Mouse (Mus musculus): Measurements from ENCODE around the gene Snrk. TPM values are rescaled to one million over a fixed set of nuclear protein-coding genes. Genes with fewer than 3 reads are reported as not detected.
"Not testable (repeated sequence)": the region's sequence is repeated elsewhere in the genome, so short reads cannot be mapped to it uniquely, and the experiment has no call there.

Gene Snrk
- total RNA-seq, 2 experiments from 2014 or later, result 105 to 113 TPM

- no peak for DNase-seq
These were observed 27.7 kb downstream of the Snrk start for GRCm38 (mm10) chr9:122144776-122145175.

GRCm38 (mm10) chr9:122145677-122146076 lies 28.6 kb downstream of the Snrk start:
- DNase-seq, result no peak

DNA sequence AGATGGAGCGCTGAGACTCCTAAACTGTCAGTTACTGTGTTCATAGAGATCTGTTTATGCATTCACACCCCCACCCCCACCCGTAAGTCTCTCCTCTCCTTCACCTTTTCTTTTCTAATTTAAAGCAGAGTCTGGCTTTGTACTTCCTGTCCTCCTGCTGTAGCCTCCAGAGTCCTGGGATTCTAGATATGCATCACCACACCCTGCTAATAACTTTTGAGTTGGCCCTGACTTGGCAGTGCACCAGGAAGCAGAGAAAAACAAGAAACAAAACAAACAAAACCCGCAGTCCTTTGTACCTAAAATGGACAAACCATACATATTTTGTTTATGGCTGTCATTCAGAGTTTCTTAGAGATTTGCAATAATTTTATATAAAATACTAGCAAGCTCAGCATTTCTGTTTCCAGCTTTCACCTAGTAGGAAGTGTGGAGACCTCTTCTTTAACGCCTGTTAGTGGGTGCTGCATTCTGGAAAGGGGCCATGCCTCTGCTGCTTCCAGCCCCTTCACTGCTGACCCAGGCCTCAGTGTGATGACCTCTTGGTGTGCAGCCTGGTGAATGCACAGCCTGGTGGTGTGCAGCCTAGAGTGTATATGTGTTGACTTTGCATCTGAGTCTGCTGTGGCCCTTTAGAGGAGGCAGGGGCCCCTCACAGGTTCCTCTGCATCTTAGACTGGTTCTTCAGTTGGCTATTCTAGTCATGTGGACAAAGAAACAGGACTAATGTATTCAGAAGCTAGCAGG lies 29.2 kb downstream of the Snrk start:
- no peak for DNase-seq

DNA sequence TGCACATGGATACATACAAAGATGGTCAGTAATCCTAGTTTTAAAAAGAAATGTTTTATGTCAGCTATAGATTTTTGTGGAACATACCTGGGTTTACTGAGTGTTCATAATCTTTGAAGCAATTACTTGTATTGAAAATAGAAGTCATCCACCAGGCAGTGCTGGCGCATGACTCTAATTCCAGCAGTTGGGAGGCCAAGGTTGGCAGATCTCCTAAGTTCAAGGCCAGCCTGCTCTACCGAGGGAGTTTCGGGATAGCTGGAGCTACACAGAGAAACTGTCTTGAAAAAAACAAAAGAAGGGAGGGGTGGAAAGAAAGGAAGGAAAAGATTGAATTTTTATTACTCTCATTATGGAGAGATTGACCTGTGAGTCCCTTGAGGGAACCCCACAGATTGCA lies 31.3 kb downstream of the Snrk start:
- DNase-seq, result no peak

DNA sequence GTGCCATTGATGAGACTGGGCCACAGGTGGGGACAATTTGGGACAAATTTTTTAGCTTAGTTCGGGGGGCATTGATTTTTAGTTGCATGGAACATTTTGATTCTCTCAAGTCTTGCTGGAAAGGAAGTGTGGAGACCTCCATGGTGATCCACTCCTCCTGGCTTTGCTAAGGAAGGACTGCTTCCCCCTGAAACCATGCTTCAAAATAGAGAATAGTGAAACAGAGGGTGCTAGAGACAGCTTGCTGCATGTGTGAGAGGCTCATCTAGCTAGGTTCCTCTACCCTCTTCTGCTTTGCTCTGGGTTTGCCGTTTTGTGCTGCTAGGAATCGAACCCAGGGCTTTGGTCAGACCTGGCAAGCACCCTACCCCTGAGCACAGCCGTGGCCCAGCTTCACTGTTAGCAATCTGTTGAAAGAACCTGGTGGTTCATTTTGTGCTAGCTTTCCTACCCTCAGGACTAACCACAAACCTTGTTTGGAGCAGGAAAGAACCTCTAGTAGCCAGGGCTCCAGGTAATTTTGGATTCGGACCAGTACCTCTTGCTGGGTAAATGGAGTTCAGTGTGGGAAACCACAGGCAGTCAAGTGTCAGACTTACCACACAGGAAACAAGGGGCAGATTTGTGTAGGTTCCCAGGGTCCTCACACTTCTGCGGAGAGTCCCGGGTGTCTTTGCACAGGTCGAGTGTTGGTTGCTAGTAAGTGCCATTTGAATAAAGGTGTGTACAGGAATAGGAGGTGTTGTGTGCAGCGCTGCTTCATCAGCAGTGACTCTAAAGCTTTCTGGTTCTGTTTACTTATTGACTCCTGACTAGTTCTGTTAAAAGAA lies 33.1 kb downstream of the Snrk start:
- DNase-seq, result no peak

DNA sequence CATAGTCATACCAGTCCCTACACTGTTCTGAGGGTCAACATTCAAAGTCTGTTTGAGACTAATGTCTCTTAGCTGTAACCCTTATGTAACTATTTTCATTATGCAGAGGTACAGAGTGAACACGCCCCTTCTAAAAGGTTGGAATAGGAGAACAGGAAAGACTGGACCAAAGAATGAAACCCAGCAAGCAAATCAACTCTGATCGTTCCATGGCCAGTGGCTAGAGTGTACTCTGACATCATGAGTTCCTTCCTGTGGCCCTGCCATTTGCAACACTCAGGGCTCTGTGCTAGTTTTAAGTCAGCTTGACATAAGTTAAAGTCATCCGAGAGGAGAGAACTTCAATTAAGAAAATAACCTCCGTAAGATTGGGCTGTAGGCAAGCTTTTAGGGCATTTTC lies 35.0 kb downstream of the Snrk start:
- no peak for DNase-seq

DNA sequence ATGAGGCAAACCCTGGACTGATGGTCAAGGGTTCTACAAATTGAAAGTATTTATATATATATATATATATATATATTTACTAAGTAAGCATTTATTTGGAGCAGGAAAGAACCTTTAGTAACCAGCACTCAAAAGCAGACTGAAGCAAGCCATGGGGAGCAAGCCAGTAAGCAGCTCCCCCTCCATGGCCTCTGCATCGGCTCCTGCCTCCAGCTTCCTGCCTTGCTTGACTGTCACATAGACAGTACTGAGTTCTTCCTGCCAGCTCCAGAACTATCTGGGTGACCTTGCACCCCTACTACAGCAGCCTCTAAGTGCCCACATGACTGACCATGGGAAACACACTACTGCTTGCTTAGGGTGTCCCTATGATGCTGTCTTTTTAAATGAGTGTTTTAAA lies 35.4 kb downstream of the Snrk start:
- no peak for DNase-seq

DNA sequence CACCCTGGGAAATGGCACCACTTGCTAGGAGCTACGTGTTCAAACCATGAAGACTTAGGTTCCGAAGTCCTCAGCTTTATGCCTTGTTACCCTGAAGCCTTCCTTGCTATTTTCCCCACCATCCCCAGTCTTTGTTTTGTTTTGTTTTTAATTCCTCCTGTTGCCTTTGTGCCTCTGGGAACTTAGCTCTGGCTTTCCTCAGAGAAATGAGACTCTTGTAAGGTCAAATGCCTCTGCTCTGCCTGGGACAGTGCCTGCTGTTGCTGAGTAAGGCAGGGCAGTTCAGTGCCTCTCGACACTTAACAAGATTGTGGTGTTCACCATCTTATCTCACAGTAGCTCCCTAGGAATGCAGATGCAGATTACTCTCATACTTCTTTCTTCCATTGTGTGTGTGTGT lies 36.4 kb downstream of the Snrk start:
- no peak for DNase-seq

DNA sequence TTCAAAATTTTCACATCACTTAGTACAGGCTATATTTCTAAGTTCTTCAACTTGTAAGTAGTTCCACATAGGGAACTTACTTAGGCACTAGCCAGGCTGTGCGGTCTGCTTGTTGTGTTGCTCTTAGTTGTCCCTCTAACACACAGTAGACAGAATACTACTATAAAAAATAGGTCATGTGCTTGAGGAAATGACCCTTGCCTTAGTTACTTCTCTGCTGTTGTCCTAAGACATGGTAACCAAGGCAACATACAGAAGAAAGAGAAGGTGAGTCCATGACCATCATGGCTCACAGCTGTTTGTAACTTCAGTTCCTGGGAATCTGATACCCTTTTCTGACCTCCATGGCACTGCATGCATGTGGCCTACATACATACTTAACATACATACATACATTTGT lies 38.1 kb downstream of the Snrk start:
- no peak for DNase-seq

DNA sequence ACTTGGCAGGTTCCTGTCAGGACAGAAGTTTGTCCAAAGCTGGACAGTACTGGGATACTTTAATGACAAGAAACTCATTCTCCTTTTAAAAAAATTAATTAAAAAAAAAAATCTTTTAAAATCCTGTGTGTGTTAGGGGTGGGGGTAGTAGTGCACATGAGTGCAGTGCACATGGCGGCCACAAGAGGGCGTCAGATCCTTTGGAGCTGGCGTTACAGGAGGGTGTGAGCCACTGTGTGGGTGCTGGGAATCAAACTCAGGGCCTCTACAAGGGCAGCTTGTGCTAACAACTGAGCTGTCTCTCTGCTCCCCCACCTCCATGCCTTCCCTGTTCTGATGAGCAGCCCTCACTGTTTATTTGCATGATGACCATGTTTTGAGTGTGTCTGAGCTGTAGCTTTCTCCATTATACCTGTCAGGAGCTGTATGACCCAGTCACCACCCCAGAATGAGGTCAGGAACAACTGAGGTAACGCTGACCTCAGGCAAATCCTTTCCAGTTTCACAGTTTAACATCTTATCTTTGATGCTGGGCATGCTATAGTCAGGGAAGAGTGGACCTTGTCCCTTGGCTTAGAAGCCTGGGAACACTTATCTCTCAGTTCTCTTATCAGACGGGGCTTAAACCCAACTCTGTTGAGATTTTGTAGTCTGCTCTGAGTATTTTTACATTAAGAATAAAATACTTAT lies 39.5 kb downstream of the Snrk start:
- no peak for DNase-seq

- no peak for DNase-seq
These were observed 40.0 kb downstream of the Snrk start for GRCm38 (mm10) chr9:122157079-122157441.

- no peak for DNase-seq
These were observed 47.5 kb downstream of the Snrk start for GRCm38 (mm10) chr9:122164535-122164934.

DNA sequence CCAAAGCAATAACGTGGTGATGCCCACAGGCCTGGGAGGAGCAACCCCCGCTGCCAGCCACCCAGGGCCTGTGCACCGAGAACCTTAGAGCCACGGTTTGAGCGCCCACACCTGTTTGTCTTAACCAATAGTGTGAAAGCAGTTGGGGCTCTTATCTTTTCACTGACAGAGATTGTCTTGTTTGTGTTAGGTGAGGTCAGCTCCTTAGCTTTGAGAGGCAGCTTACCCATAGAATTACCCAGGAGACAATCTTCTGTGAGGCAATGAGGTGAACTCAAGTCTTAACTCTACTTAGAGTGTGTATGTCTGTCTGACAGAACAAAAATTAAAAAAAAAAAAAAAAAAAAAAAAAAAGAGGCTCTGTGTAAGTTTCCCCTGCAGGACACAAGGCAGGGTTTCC lies 50.7 kb downstream of the Snrk start:
- DNase-seq, result not testable (repeated sequence)

GRCm38 (mm10) chr9:122169901-122170300 lies 52.8 kb downstream of the Snrk start:
- no peak for DNase-seq

DNA sequence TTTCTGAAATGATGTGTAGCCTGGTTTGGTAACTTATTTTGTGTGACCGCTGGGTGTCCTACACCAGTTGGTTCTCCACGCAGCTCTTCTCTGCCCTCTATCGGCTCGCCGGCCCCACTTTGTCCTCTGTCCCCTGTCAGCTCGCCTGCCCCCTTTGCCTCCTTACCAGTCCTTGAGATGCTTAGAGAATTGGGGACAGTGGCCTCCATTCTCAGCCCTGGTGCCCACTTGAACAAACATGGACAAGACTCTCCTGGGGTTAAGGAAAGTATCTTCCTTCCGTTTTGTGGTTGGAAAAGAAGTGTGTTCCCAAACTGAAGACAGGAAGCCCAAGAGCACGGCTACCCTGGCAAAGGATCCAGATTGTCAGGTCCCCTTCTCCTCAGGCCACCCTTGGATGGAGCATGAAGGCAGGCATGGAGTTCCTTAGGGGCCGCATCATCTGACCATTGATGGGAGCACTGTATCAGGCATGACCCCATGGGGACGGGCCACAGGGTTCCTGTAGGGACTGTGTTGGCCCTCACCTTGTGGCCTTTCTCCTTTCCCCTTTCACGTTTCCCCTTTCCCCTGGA lies 55.6 kb downstream of the Snrk start:
- DNase-seq, result no peak

GRCm38 (mm10) chr9:122173405-122174233 lies 56.6 kb downstream of the Snrk start:
- DNase-seq, result no peak

- DNase-seq, result no peak
These were observed 57.7 kb downstream of the Snrk start for GRCm38 (mm10) chr9:122174723-122175122.

DNA sequence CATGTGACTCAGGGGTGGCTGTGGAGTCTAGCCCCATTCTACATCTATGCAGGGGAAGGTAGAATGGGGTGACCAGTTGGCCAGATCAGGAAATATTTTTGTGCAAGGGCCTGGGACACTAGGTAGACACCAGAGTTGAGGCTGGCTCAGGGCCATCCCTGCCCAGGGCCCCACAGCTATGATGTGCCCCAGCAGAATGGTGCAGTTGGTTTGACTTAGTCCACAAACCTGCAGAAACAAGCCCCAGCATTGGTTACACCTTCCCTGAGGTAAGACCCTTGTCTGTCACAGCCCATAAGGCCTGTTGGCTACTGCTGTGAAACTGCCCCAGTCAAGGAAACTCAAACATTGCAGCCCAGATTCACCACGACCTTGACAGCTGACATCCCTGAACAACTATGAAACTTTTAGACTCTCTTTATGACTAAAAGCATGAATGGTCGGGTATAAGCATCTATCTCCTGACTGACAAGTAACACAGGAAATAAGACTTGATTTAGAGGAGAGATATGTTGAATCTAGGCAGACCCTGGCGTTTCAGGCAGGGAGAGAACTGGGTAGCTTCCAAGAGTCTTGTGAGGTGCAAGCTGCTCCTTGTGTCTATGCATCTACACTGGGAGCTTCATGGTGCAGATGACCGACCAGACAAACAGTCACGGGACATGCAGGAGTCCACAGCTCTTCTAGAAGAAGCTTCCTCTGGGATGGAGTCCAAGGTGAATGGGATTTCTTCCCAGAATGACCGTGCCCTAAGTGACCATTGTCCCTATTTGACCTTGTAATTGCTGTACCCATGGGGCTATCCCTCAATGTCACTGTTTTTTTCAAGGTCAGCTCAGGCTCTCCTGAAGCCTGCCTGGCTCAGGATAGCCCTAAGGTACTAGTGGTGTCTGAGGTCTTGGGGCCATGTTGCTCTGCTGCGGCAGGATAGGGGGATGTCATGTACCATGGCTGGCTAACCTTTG lies 60.5 kb downstream of the Snrk start:
- no peak for DNase-seq

DNA sequence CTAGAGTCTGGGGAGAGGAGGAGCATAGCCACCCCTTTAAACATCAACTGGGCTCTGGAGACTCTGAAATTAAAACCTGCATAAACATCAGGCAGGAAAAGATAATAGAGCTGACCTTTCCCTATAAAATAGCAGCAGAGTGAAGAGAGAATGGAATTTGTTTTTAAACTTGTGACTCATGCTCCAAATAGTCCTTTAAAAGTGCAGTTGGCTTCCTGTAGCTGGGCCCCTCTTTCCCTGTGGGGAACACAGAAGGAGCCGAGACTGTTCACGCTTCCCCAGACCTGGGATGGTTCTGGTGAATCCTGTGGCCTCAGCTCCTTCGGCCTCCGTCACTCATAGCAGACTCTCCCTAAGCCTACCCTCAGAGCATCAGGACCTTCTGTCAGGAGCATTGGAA lies 61.4 kb downstream of the Snrk start:
- DNase-seq, result no peak

- no peak for DNase-seq
These were observed 63.0 kb downstream of the Snrk start for GRCm38 (mm10) chr9:122180105-122180504.

DNA sequence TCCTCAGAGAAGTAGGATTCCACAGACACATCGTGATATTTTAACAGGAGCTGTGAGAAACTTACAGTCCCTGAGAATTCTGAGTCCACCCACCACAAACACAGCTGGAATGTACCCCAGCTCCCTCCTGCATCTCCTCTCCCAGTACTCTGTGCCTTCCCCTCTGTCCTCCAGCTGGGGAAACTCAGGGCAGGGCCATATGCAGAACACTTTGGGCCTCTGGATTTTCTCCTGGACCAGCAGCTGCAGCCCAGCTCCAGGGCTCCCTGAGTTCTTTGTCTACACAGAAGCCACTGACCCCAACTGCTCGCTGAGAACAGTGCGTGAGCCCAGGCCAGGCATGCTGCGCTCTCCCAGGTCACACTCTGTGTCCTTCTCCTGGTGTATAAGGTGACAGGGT lies 66.0 kb downstream of the Snrk start:
- no peak for DNase-seq
